Mouse (Mus musculus): Measurements from ENCODE around the gene Ttc7b. TPM values are rescaled to one million over a fixed set of nuclear protein-coding genes. Genes with fewer than 3 reads are reported as not detected.

The Ttc7b gene
- polyA plus RNA-seq, 2 experiments: 7.3 to 28.1 TPM

GRCm38 (mm10) chr12:100300446-100300845 lies 220.2 kb downstream of the Ttc7b start:
- Histone ChIP-seq H3K4me1 (ENCODE audit: control insufficient read depth, insufficient read depth, low read length) (no peaks in the 10 kb centered on the region), H3K27me3 (ENCODE audit: control insufficient read depth, insufficient read depth, low read length) (no peaks in the 10 kb centered on the region), H3K9me3 (ENCODE audit: control insufficient read depth, low read length) (no peaks in the 10 kb centered on the region), H3K27ac (replicated peaks; ENCODE audit: low read depth, low read length) (no peak overlapping the region), H3K36me3 (ENCODE audit: control insufficient read depth, insufficient read depth, low read length) (peaks cover 15% of the 10 kb centered on the region), H3K4me2 (replicated peaks; ENCODE audit: low read depth, low read length, severe bottlenecking) (no peak overlapping the region), H3K9ac (ENCODE audit: low read depth, low read length, severe bottlenecking) (no peak overlapping the region), H3K4me3 (replicated peaks; ENCODE audit: low read length) (no peak overlapping the region)
- TF ChIP-seq POLR2A (IDR thresholded peaks at IDR 0.05; ENCODE audit: borderline replicate concordance, extremely low read depth, insufficient read depth, insufficient read length): no peak
- ATAC-seq (ENCODE audit: low FRiP score, low read depth) (no peak), DNase-seq (ENCODE audit: low spot score) (no peak)
- 84% methylated on average over 5 of the region's 5 CpGs for WGBS

GRCm38 (mm10) chr12:100299322-100299726 lies 221.3 kb downstream of the Ttc7b start:
- no peak for TF ChIP-seq POLR2A (IDR thresholded peaks at IDR 0.05; ENCODE audit: borderline replicate concordance, extremely low read depth, insufficient read depth, insufficient read length)
- WGBS: 66% methylated on average over 8 of the region's 8 CpGs
- Histone ChIP-seq H3K4me3 (replicated peaks; ENCODE audit: low read length) (no peak overlapping the region), H3K9ac (ENCODE audit: low read depth, low read length, severe bottlenecking) (no peak overlapping the region), H3K4me1 (ENCODE audit: control insufficient read depth, insufficient read depth, low read length) (no peaks in the 10 kb centered on the region), H3K36me3 (ENCODE audit: control insufficient read depth, insufficient read depth, low read length) (peaks cover 15% of the 10 kb centered on the region), H3K9me3 (ENCODE audit: control insufficient read depth, low read length) (no peaks in the 10 kb centered on the region), H3K4me2 (replicated peaks; ENCODE audit: low read depth, low read length, severe bottlenecking) (no peak overlapping the region), H3K27me3 (ENCODE audit: control insufficient read depth, insufficient read depth, low read length) (no peaks in the 10 kb centered on the region), H3K27ac (replicated peaks; ENCODE audit: low read depth, low read length) (no peak overlapping the region)
- DNase-seq (ENCODE audit: low spot score) (no peak), ATAC-seq (ENCODE audit: low FRiP score, low read depth) (no peak)

- no peaks in the 10 kb centered on the region for H3K4me1 ChIP-seq (ENCODE audit: control insufficient read depth, insufficient read depth, low read length)
- H3K27me3 ChIP-seq (ENCODE audit: control insufficient read depth, insufficient read depth, low read length): no peaks in the 10 kb centered on the region
- no peak for TF ChIP-seq POLR2A (IDR thresholded peaks at IDR 0.05; ENCODE audit: borderline replicate concordance, extremely low read depth, insufficient read depth, insufficient read length)
- no peak overlapping the region for H3K27ac ChIP-seq (replicated peaks; ENCODE audit: low read depth, low read length)
- WGBS: 93% methylated on average over 2 of the region's 2 CpGs
- ATAC-seq (ENCODE audit: low FRiP score, low read depth) (no peak), DNase-seq (ENCODE audit: low spot score) (no peak)
- H3K36me3 ChIP-seq (ENCODE audit: control insufficient read depth, insufficient read depth, low read length): peaks cover 15% of the 10 kb centered on the region
- no peaks in the 10 kb centered on the region for H3K9me3 ChIP-seq (ENCODE audit: control insufficient read depth, low read length)
- H3K4me3 ChIP-seq (replicated peaks; ENCODE audit: low read length): no peak overlapping the region
- H3K4me2 ChIP-seq (replicated peaks; ENCODE audit: low read depth, low read length, severe bottlenecking): no peak overlapping the region
- no peak overlapping the region for H3K9ac ChIP-seq (ENCODE audit: low read depth, low read length, severe bottlenecking)
Measured at GRCm38 (mm10) chr12:100298788-100299187, 221.8 kb downstream of the Ttc7b start.

GRCm38 (mm10) chr12:100297961-100298360 lies 222.7 kb downstream of the Ttc7b start:
- ATAC-seq (ENCODE audit: low FRiP score, low read depth): no peak
- no peak for TF ChIP-seq POLR2A (IDR thresholded peaks at IDR 0.05; ENCODE audit: borderline replicate concordance, extremely low read depth, insufficient read depth, insufficient read length)
- no peaks in the 10 kb centered on the region for H3K27me3 ChIP-seq (ENCODE audit: control insufficient read depth, insufficient read depth, low read length)

GRCm38 (mm10) chr12:100294457-100294856 lies 226.2 kb downstream of the Ttc7b start:
- Histone ChIP-seq H3K9ac (ENCODE audit: low read depth, low read length, severe bottlenecking) (no peak overlapping the region), H3K4me3 (replicated peaks; ENCODE audit: low read length) (no peak overlapping the region), H3K27me3 (ENCODE audit: control insufficient read depth, insufficient read depth, low read length) (no peaks in the 10 kb centered on the region), H3K27ac (replicated peaks; ENCODE audit: low read depth, low read length) (no peak overlapping the region), H3K36me3 (ENCODE audit: control insufficient read depth, insufficient read depth, low read length) (peaks cover under 1% of the 10 kb centered on the region; the same call in 1 of the 2 replicates), H3K4me2 (replicated peaks; ENCODE audit: low read depth, low read length, severe bottlenecking) (no peak overlapping the region), H3K9me3 (ENCODE audit: control insufficient read depth, low read length) (no peaks in the 10 kb centered on the region), H3K4me1 (ENCODE audit: control insufficient read depth, insufficient read depth, low read length) (peaks cover 17% of the 10 kb centered on the region)
- TF ChIP-seq POLR2A (IDR thresholded peaks at IDR 0.05; ENCODE audit: borderline replicate concordance, extremely low read depth, insufficient read depth, insufficient read length): no peak
- WGBS: 91% methylated on average over 2 of the region's 2 CpGs
- DNase-seq (ENCODE audit: low spot score): no peak
- ATAC-seq (ENCODE audit: low FRiP score, low read depth): no peak

More at GRCm38 (mm10) chr12:100297961-100298360, 222.7 kb downstream of the Ttc7b start:
- Histone ChIP-seq H3K9ac (ENCODE audit: low read depth, low read length, severe bottlenecking) (no peak overlapping the region), H3K4me2 (replicated peaks; ENCODE audit: low read depth, low read length, severe bottlenecking) (no peak overlapping the region), H3K4me1 (ENCODE audit: control insufficient read depth, insufficient read depth, low read length) (no peaks in the 10 kb centered on the region), H3K4me3 (replicated peaks; ENCODE audit: low read length) (no peak overlapping the region), H3K36me3 (ENCODE audit: control insufficient read depth, insufficient read depth, low read length) (peaks cover 15% of the 10 kb centered on the region), H3K27ac (replicated peaks; ENCODE audit: low read depth, low read length) (no peak overlapping the region), H3K9me3 (ENCODE audit: control insufficient read depth, low read length) (no peaks in the 10 kb centered on the region)
- 78% methylated on average over 4 of the region's 4 CpGs for whole genome bisulfite sequencing
- no peak for DNase-seq (ENCODE audit: low spot score)

GRCm38 (mm10) chr12:100293956-100294355 lies 226.7 kb downstream of the Ttc7b start:
- H3K9me3 ChIP-seq (ENCODE audit: control insufficient read depth, low read length): no peaks in the 10 kb centered on the region
- no peak for DNase-seq (ENCODE audit: low spot score)
- no peak for TF ChIP-seq POLR2A (IDR thresholded peaks at IDR 0.05; ENCODE audit: borderline replicate concordance, extremely low read depth, insufficient read depth, insufficient read length)
- H3K4me2 ChIP-seq (replicated peaks; ENCODE audit: low read depth, low read length, severe bottlenecking): no peak overlapping the region
- peaks cover 20% of the 10 kb centered on the region for H3K4me1 ChIP-seq (ENCODE audit: control insufficient read depth, insufficient read depth, low read length)
- no peaks in the 10 kb centered on the region for H3K27me3 ChIP-seq (ENCODE audit: control insufficient read depth, insufficient read depth, low read length)
- H3K27ac ChIP-seq (replicated peaks; ENCODE audit: low read depth, low read length): no peak overlapping the region
- no peak overlapping the region for H3K9ac ChIP-seq (ENCODE audit: low read depth, low read length, severe bottlenecking)
- H3K36me3 ChIP-seq (ENCODE audit: control insufficient read depth, insufficient read depth, low read length): no peaks in the 10 kb centered on the region
- WGBS: 86% methylated on average over 9 of the region's 9 CpGs
- no peak for ATAC-seq (ENCODE audit: low FRiP score, low read depth)
- H3K4me3 ChIP-seq (replicated peaks; ENCODE audit: low read length): no peak overlapping the region

All from limb, embryonic 14.5 days (tissue).